Mouse (Mus musculus) monocyte, adult 5-6 weeks (primary cell): Measurements from ENCODE around the gene Ust. TPM values are rescaled to one million over a fixed set of nuclear protein-coding genes. Genes with fewer than 3 reads are reported as not detected.
A peak's percentile ranks its signal among the peaks of the same experiment; 100 is the strongest.

Experiments
- ATAC-seq: fragments of 153-309, 156-312 bp; replicated peaks from 2 replicates; pipeline ENCODE4 v1.8.0; 2017; ENCODE audit warnings: mild to moderate bottlenecking; ENCODE audit not compliant: low TSS enrichment, insufficient number of reproducible peaks, severe bottlenecking, poor library complexity, low FRiP score
- total RNA-seq: library from RNA; stranded (forward); fragments of 200-1000, 200-491, 200-594 nt; gene quantifications from 3 replicates; pipeline ENCODE4 v1.2.3, GENCODE M21; 2017

Gene Ust
- total RNA-seq, 1 experiment from 2014 or later, result 3.9 TPM

GRCm38 (mm10) chr10:8353534-8353933 lies 165.1 kb downstream of the Ust start:
- ATAC-seq, result no peak

GRCm38 (mm10) chr10:8350626-8351025 lies 168.0 kb downstream of the Ust start:
- no peak for ATAC-seq

GRCm38 (mm10) chr10:8347497-8347896 lies 171.1 kb downstream of the Ust start:
- no peak for ATAC-seq

- ATAC-seq, result no peak
Observed at GRCm38 (mm10) chr10:8342556-8342955, 176.1 kb downstream of the Ust start.

- no peak for ATAC-seq
Observed at GRCm38 (mm10) chr10:8339645-8340428, 178.8 kb downstream of the Ust start.

- no peak for ATAC-seq
Observed at GRCm38 (mm10) chr10:8336601-8337000, 182.0 kb downstream of the Ust start.

- ATAC-seq, result no peak
Observed at GRCm38 (mm10) chr10:8330958-8331357, 187.7 kb downstream of the Ust start.

- ATAC-seq, result no peak
Observed at GRCm38 (mm10) chr10:8330006-8330405, 188.6 kb downstream of the Ust start.

GRCm38 (mm10) chr10:8323304-8323765 lies 195.3 kb downstream of the Ust start:
- ATAC-seq, result 0 out of 2 replicates have a peak, but pooled peaks have one; percentile 35

- ATAC-seq, result no peak
Observed at GRCm38 (mm10) chr10:8320771-8321170, 197.9 kb downstream of the Ust start.

- no peak for ATAC-seq
Observed at GRCm38 (mm10) chr10:8309435-8309834, 209.2 kb downstream of the Ust start.

GRCm38 (mm10) chr10:8304211-8304610 lies 214.4 kb downstream of the Ust start:
- no peak for ATAC-seq

- ATAC-seq, result no peak
Observed at GRCm38 (mm10) chr10:8299166-8299565, 219.5 kb downstream of the Ust start.

GRCm38 (mm10) chr10:8297214-8297613 lies 221.4 kb downstream of the Ust start:
- no peak for ATAC-seq

GRCm38 (mm10) chr10:8290661-8291060 lies 228.0 kb downstream of the Ust start:
- ATAC-seq, result no peak

- no peak for ATAC-seq
Observed at GRCm38 (mm10) chr10:8287350-8287791, 231.3 kb downstream of the Ust start.

- ATAC-seq, result no peak
Observed at GRCm38 (mm10) chr10:8283991-8284390, 234.6 kb downstream of the Ust start.

GRCm38 (mm10) chr10:8277094-8277493 lies 241.5 kb downstream of the Ust start:
- no peak for ATAC-seq

- no peak for ATAC-seq
Observed at GRCm38 (mm10) chr10:8269681-8270080, 248.9 kb downstream of the Ust start.

GRCm38 (mm10) chr10:8259716-8260115 lies 258.9 kb downstream of the Ust start:
- ATAC-seq, result no peak
